Mouse (Mus musculus) liver, embryonic 12.5 days (tissue): ENCODE results near the gene Scrn3. TPM values are rescaled to one million over a fixed set of nuclear protein-coding genes. Genes with fewer than 3 reads are reported as not detected.

Source experiments
- ATAC-seq: fragments of 200-750 bp; cut with Nextera tagmentation; 2 replicates; pipeline ENCODE4 v1.8.0; 2017; ENCODE audit warnings: moderate number of reproducible peaks, mild to moderate bottlenecking, moderate library complexity
- H3K27ac ChIP-seq: fragments of 300-500 bp; sonication (generic); 2 replicates; pipeline ENCODE4 v1.5.1; 2016; ENCODE audit warnings: mild to moderate bottlenecking
- H3K27me3 ChIP-seq: fragments of 300-500 bp; sonication (generic); replicated peaks from 2 replicates; pipeline ENCODE4 v1.6.1; 2016; ENCODE audit warnings: mild to moderate bottlenecking, moderate library complexity
- H3K36me3 ChIP-seq: fragments of 300-500 bp; sonication (generic); 2 replicates; pipeline ENCODE4 v1.6.1; 2016; ENCODE audit warnings: mild to moderate bottlenecking, moderate library complexity
- H3K4me1 ChIP-seq: fragments of 300-500 bp; sonication (generic); 2 replicates; pipeline ENCODE4 v1.6.1; 2016
- H3K4me2 ChIP-seq: fragments of 300-500 bp; sonication (generic); 2 replicates; pipeline ENCODE4 v1.6.1; 2016; ENCODE audit warnings: mild to moderate bottlenecking, moderate library complexity
- H3K4me3 ChIP-seq: fragments of 300-500 bp; sonication (generic); 2 replicates; pipeline ENCODE4 v1.5.1; 2016; ENCODE audit warnings: mild to moderate bottlenecking, moderate library complexity
- H3K9ac ChIP-seq: fragments of 300-500 bp; sonication (generic); 2 replicates; pipeline ENCODE4 v1.6.1; 2016; ENCODE audit warnings: mild to moderate bottlenecking, moderate library complexity
- H3K9me3 ChIP-seq: fragments of 300-500 bp; sonication (generic); replicated peaks from 2 replicates; pipeline ENCODE4 v1.6.1; 2016; ENCODE audit warnings: mild to moderate bottlenecking, moderate library complexity
- WGBS: fragments of 180-500 bp; shearing (Covaris S2); methylation state at CpG from one replicate; pipeline ENCODE4 v1.1.7; 2016; ENCODE audit not compliant: insufficient replicate concordance; 5-methylcytosine and 5-hydroxymethylcytosine counted together
- polyA plus RNA-seq: library from polyadenylated mRNA; unstranded; fragments of >200 nt; fragmentation: Nextera tagmentation; extraction: Ambion mirVana; gene quantifications from 2 replicates; pipeline ENCODE4 v1.2.1, GENCODE M21; 2016

The Scrn3 gene
- polyA plus RNA-seq, 1 experiment from 2014 or later = 27.1 TPM

DNA sequence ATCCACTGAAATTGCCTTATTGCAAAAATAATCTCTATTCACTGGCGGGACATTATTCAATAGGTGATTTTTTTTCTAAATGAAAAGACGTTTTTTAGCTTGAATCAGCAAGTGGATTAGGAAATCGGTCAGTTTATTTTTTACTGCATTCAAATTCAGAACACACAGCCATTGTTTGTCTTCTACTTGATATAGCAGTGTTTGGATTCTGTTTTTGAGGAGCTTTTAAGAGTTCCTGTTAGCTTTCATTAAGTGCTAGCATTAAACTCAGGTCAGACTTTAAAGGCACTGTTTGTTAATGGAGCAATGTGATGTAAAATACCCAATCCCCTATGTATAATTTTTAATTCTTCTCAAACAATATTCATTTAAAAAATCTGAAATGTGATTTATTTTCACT is 13.6 kb upstream of the Scrn3 start:
- Histone ChIP-seq H3K36me3 (peaks cover 76% of the 10 kb centered on the region), H3K27ac (no peak overlapping the region), H3K27me3 (no peaks in the 10 kb centered on the region), H3K4me2 (no peak overlapping the region), H3K4me1 (peaks cover 60% of the 10 kb centered on the region), H3K4me3 (no peak overlapping the region), H3K9ac (no peak overlapping the region), H3K9me3 (no peaks in the 10 kb centered on the region)
- 77% methylated on average over 3 of the region's 3 CpGs for WGBS
- ATAC-seq = no peak

- peak overlapping the region; percentile 87 for H3K27ac ChIP-seq
- peaks cover 82% of the 10 kb centered on the region for H3K36me3 ChIP-seq
- H3K27me3 ChIP-seq = no peaks in the 10 kb centered on the region
- peak; percentile 94 for ATAC-seq
- H3K4me1 ChIP-seq = peaks cover 46% of the 10 kb centered on the region
- peak overlapping the region; percentile 51 for H3K4me2 ChIP-seq
- H3K9me3 ChIP-seq = no peaks in the 10 kb centered on the region
- peak overlapping the region; percentile 15; the same call in 1 of the 2 replicates for H3K9ac ChIP-seq
- H3K4me3 ChIP-seq = no peak overlapping the region
- WGBS = 18% methylated on average over 1 of the region's 1 CpGs
Measured at GRCm38 (mm10) chr2:73301979-73302378, 10.4 kb upstream of the Scrn3 start.

DNA sequence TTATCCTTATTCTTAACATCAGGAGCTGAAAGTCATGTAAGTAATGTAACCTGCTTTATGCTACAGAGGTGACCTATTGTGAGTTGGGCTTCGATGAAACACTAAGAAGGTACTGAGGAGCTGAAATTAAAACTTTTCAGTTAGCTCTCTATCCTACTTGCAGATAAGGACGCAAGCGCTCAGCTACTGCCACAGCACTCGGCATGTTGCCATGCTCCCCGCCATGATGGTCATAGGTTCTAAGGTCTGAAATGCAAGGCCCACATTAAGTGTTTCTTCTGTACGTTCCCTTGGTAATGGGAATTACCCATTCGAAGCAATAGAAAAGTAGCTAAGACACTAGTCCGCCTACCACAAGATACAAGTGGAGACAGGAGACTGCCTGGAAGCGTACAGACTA is 9.7 kb upstream of the Scrn3 start:
- peaks cover 84% of the 10 kb centered on the region for H3K36me3 ChIP-seq
- H3K27ac ChIP-seq = peak overlapping the region; percentile 87
- no peaks in the 10 kb centered on the region for H3K27me3 ChIP-seq
- ATAC-seq = no peak
- H3K4me1 ChIP-seq = peaks cover 44% of the 10 kb centered on the region
- H3K4me2 ChIP-seq = 0 out of 2 replicates have a peak overlapping the region, but pooled peaks have one; percentile 51
- WGBS = 69% methylated on average over 9 of the region's 9 CpGs
- H3K4me3 ChIP-seq = no peak overlapping the region
- H3K9ac ChIP-seq = peak overlapping the region; percentile 15; the same call in 1 of the 2 replicates
- no peaks in the 10 kb centered on the region for H3K9me3 ChIP-seq

DNA sequence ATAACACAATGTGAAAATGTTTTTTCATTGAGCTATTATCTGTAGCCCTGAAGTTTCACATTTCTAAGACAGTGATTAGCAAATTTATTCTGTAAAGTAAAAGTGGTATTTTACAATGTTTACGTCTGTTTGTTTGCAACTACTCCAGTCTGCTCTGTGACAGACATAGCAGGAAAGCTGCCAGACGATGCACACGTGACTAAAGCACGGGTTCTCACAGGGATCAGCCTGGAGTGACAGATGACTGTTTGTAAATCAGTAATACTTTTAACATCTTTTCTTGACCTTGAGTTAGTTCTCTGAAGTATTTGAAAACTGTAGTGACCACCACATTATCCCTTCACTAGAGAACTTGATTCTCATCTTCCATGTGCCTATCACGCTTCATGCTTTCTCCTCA is 7.9 kb upstream of the Scrn3 start:
- ATAC-seq = no peak
- no peak overlapping the region for H3K4me3 ChIP-seq
- no peak overlapping the region for H3K27ac ChIP-seq
- peaks cover 86% of the 10 kb centered on the region for H3K36me3 ChIP-seq
- no peaks in the 10 kb centered on the region for H3K27me3 ChIP-seq
- WGBS = 91% methylated on average over 5 of the region's 5 CpGs
- H3K4me1 ChIP-seq = peaks cover 30% of the 10 kb centered on the region
- no peak overlapping the region for H3K4me2 ChIP-seq
- H3K9ac ChIP-seq = no peak overlapping the region
- H3K9me3 ChIP-seq = no peaks in the 10 kb centered on the region

DNA sequence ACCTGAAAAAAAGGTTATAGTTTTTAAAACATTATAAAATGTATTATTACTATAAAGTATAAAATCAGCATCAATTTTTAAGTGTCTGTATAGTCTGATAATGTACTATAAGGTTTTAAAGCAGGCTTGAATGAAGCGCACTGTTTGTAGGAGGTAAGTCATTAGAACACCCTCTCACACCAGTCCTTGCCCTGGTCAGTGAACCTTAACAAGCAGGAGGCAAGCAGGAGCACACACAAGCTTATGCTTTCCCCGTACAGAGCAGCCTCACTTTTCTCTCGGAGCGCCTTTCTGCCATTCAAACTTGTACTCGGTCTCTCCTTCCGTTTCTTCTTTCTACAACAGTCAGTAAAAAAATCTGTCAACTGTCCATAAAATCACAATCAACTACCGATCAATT is 6.4 kb upstream of the Scrn3 start:
- H3K36me3 ChIP-seq = peaks cover 90% of the 10 kb centered on the region
- H3K4me3 ChIP-seq = no peak overlapping the region
- H3K27ac ChIP-seq = no peak overlapping the region
- H3K9ac ChIP-seq = no peak overlapping the region
- peaks cover 30% of the 10 kb centered on the region for H3K4me1 ChIP-seq
- 87% methylated on average over 7 of the region's 7 CpGs for WGBS
- ATAC-seq = no peak
- no peak overlapping the region for H3K4me2 ChIP-seq
- no peaks in the 10 kb centered on the region for H3K27me3 ChIP-seq
- no peaks in the 10 kb centered on the region for H3K9me3 ChIP-seq

GRCm38 (mm10) chr2:73313117-73313501 is 708 bp downstream of the Scrn3 start:
- Histone ChIP-seq H3K9me3 (no peaks in the 10 kb centered on the region), H3K4me1 (peaks cover 28% of the 10 kb centered on the region), H3K27ac (peak overlapping the region; percentile 96), H3K4me3 (peak overlapping the region; percentile 96), H3K4me2 (peak overlapping the region; percentile 78), H3K27me3 (no peaks in the 10 kb centered on the region), H3K36me3 (peaks cover 39% of the 10 kb centered on the region), H3K9ac (peak overlapping the region; percentile 91)
- 14% methylated on average over 14 of the region's 14 CpGs for WGBS
- peak; percentile 44 for ATAC-seq

- no peaks in the 10 kb centered on the region for H3K27me3 ChIP-seq
- H3K4me2 ChIP-seq = peak overlapping the region; percentile 78
- no peaks in the 10 kb centered on the region for H3K9me3 ChIP-seq
- H3K4me1 ChIP-seq = peaks cover 28% of the 10 kb centered on the region
- H3K9ac ChIP-seq = peak overlapping the region; percentile 91
- H3K4me3 ChIP-seq = no peak overlapping the region
- ATAC-seq = no peak
- H3K36me3 ChIP-seq = peaks cover 36% of the 10 kb centered on the region
- H3K27ac ChIP-seq = peak overlapping the region; percentile 96; the same call in 1 of the 2 replicates
- 88% methylated on average over 3 of the region's 3 CpGs for WGBS
Measured at GRCm38 (mm10) chr2:73314311-73314710, 1.9 kb downstream of the Scrn3 start.

DNA sequence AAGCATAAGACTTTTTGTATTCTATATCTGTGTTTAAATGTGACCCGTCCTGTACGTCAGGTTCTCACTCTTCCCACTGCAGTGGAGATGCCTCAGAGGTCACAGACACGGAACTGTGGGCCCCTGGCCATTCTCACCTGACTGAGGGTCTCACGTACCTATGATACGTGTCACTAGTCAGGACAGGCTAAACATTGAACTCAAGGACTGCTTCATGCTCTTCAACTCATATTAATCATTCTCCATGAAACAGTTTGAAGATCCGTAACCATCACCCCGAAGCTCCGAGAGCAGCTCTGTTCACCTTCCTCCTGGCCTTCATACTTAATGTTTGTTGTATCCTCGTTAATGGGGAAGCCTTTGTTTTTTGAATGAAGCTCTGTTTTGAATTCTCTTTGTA is 5.0 kb downstream of the Scrn3 start:
- H3K4me2 ChIP-seq = no peak overlapping the region
- WGBS = 87% methylated on average over 9 of the region's 9 CpGs
- no peaks in the 10 kb centered on the region for H3K27me3 ChIP-seq
- ATAC-seq = no peak
- H3K4me1 ChIP-seq = peaks cover 14% of the 10 kb centered on the region
- H3K4me3 ChIP-seq = no peak overlapping the region
- H3K36me3 ChIP-seq = peaks cover 32% of the 10 kb centered on the region
- H3K9ac ChIP-seq = no peak overlapping the region
- no peaks in the 10 kb centered on the region for H3K9me3 ChIP-seq
- H3K27ac ChIP-seq = no peak overlapping the region

- Histone ChIP-seq H3K9me3 (no peaks in the 10 kb centered on the region), H3K4me3 (no peak overlapping the region), H3K27ac (no peak overlapping the region), H3K9ac (no peak overlapping the region), H3K4me1 (peaks cover 5% of the 10 kb centered on the region), H3K4me2 (no peak overlapping the region), H3K36me3 (peaks cover 40% of the 10 kb centered on the region), H3K27me3 (no peaks in the 10 kb centered on the region)
- ATAC-seq = no peak
- WGBS = 86% methylated on average over 5 of the region's 5 CpGs
Measured at GRCm38 (mm10) chr2:73319218-73319617, 6.8 kb downstream of the Scrn3 start.

DNA sequence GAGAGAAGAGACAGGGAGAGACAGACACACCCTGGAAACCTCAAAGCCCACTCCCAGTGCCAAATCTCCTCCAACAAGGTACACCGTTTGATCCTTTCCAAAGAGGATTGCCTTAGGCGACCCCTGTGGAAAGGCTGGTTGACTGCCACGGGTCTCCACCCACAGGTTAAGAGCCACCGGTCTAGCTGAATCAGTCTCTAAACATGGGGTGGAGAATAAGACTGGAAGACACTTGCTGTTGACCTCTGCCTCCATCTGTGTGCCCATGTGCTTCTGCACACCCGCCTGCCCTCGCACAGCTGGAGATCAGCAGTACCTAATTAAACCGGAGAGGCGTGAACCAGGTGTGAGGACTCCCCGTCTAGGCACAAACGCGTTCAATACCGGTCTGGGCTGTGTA is 10.6 kb downstream of the Scrn3 start:
- Histone ChIP-seq H3K4me3 (no peak overlapping the region), H3K9ac (no peak overlapping the region), H3K27ac (no peak overlapping the region), H3K36me3 (peaks cover 29% of the 10 kb centered on the region), H3K4me2 (no peak overlapping the region), H3K9me3 (no peaks in the 10 kb centered on the region), H3K4me1 (no peaks in the 10 kb centered on the region), H3K27me3 (no peaks in the 10 kb centered on the region)
- 77% methylated on average over 12 of the region's 12 CpGs for WGBS
- ATAC-seq = no peak

DNA sequence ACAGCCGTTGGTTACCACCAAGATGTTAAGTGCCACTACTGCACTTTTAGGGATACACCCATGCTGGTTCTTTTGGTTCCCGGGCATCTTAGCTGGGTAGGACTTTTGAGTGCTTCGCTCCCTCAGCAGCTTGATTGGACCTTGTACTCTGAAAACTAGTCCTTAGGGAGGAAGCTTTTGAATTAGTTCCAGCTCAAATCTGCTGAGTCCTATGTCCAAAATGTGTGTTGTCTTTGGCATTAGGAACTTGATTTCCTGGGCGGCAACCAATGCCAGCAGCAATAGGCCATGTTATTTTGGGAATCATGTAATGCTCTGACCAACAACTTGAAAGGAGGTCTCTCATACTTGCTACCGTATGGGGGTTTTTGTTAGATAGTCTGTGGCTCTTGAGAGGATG is 13.5 kb downstream of the Scrn3 start:
- Histone ChIP-seq H3K4me3 (no peak overlapping the region), H3K27ac (no peak overlapping the region), H3K9ac (no peak overlapping the region), H3K4me1 (no peaks in the 10 kb centered on the region), H3K4me2 (no peak overlapping the region), H3K9me3 (no peaks in the 10 kb centered on the region), H3K36me3 (peaks cover 18% of the 10 kb centered on the region), H3K27me3 (no peaks in the 10 kb centered on the region)
- 89% methylated on average over 5 of the region's 5 CpGs for WGBS
- no peak for ATAC-seq

- no peak for ATAC-seq
- H3K4me1 ChIP-seq = no peaks in the 10 kb centered on the region
- 87% methylated on average over 3 of the region's 3 CpGs for WGBS
- no peak overlapping the region for H3K4me3 ChIP-seq
- H3K9me3 ChIP-seq = no peaks in the 10 kb centered on the region
- no peak overlapping the region for H3K27ac ChIP-seq
- no peak overlapping the region for H3K4me2 ChIP-seq
- no peak overlapping the region for H3K9ac ChIP-seq
- H3K36me3 ChIP-seq = peaks cover 27% of the 10 kb centered on the region
- H3K27me3 ChIP-seq = no peaks in the 10 kb centered on the region
Measured at GRCm38 (mm10) chr2:73335949-73336348, 23.5 kb downstream of the Scrn3 start.

GRCm38 (mm10) chr2:73338415-73338814 is 26.0 kb downstream of the Scrn3 start:
- Histone ChIP-seq H3K4me2 (no peak overlapping the region), H3K9ac (no peak overlapping the region), H3K4me1 (no peaks in the 10 kb centered on the region), H3K27ac (no peak overlapping the region), H3K36me3 (peaks cover 24% of the 10 kb centered on the region), H3K27me3 (no peaks in the 10 kb centered on the region), H3K4me3 (no peak overlapping the region), H3K9me3 (no peaks in the 10 kb centered on the region)
- WGBS = 57% methylated on average over 8 of the region's 8 CpGs
- no peak for ATAC-seq
